Mouse (Mus musculus): ENCODE results near the gene Rxfp1. TPM values are rescaled to one million over a fixed set of nuclear protein-coding genes. Genes with fewer than 3 reads are reported as not detected.

The Rxfp1 gene
- polyA plus RNA-seq, 1 experiment from 2014 or later: not detected

Other genes with a start within 250 kb of the Rxfp1 start
- 4.9 and 5.5 TPM in 2 replicates for gene Fnip2, start 170.1 kb downstream of the Rxfp1 start, polyA plus RNA-seq (2014; fragmentation: Nextera tagmentation; extraction: Ambion mirVana)
- gene Ppid, start 146.5 kb downstream of the Rxfp1 start, polyA plus RNA-seq (2014; fragmentation: Nextera tagmentation; extraction: Ambion mirVana): 207 and 233 TPM in 2 replicates
- 25.1 and 28.8 TPM in 2 replicates for gene 4930579G24Rik, start 108.8 kb downstream of the Rxfp1 start, polyA plus RNA-seq (2014; fragmentation: Nextera tagmentation; extraction: Ambion mirVana)
- 50.5 and 54.7 TPM in 2 replicates for gene Etfdh, start 108.4 kb downstream of the Rxfp1 start, polyA plus RNA-seq (2014; fragmentation: Nextera tagmentation; extraction: Ambion mirVana)
- 2.0 and 3.4 TPM in 2 replicates for gene Tmem144, start 114.9 kb upstream of the Rxfp1 start, polyA plus RNA-seq (2014; fragmentation: Nextera tagmentation; extraction: Ambion mirVana)
- gene Fam198b, start 146.7 kb upstream of the Rxfp1 start, polyA plus RNA-seq (2014; fragmentation: Nextera tagmentation; extraction: Ambion mirVana): 0.73 and 0.77 TPM in 2 replicates